Mouse (Mus musculus) central nervous system, embryonic 14 days (tissue): ENCODE results near the gene Dnah7a. TPM values are rescaled to one million over a fixed set of nuclear protein-coding genes. Genes with fewer than 3 reads are reported as not detected.

Experiments used
- polyA plus RNA-seq: library from polyadenylated mRNA; depleted of rRNA; stranded (reverse); fragments of >200 nt; gene quantifications from 2 replicates; pipeline ENCODE4 v1.2.3, GENCODE M21; 2012; rRNA removed

Gene Dnah7a
- polyA plus RNA-seq = 6.7 and 7.3 TPM in 2 replicates

DNA sequence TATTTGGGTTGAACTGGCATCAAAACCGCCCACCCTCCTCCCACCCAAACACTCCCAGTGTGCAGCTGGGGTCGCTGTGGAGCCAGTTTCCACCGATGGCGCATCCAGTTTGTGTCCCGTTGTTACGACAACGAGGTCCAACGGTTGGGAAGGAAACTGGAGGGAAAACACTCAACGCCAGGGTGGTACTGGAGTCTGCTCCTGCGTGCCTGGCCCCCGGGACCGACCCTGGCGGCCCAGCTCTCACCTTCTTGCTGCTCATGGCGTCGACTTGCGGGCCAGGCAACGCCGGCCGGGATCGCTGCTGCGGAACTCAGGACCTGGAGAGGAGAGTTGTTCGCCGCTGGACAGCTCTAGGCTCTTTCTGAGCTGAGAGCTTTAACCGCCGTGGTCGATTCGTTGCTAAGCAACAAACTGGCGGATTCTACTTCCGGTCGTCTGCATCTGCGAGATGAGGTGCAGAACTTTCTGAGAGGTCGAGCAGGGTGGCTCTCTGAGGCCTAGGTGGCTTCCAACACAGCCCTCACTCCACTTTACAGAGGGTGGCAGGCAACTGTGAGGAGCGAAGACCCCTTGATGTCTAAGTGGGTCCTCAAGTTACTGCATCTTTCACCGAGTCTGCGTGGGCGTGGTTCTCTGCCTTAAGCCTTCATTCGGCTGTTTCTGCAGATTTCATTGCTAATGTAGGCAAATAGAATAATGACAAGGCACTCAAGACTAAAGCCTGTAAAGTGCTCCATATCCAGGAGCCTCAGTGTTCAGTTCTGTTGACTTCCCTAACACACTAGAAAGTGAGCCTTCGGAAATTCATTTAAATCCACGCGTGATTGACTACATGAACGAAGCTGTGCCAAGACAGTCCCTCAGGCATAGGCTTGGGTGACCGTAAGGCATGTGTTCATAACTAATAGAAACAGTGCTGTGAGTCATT, at the start of gene Dnah7a:
Dnah7a (minus strand) TSS at position 354 of the 931 bp plus-strand sequence.

DNA sequence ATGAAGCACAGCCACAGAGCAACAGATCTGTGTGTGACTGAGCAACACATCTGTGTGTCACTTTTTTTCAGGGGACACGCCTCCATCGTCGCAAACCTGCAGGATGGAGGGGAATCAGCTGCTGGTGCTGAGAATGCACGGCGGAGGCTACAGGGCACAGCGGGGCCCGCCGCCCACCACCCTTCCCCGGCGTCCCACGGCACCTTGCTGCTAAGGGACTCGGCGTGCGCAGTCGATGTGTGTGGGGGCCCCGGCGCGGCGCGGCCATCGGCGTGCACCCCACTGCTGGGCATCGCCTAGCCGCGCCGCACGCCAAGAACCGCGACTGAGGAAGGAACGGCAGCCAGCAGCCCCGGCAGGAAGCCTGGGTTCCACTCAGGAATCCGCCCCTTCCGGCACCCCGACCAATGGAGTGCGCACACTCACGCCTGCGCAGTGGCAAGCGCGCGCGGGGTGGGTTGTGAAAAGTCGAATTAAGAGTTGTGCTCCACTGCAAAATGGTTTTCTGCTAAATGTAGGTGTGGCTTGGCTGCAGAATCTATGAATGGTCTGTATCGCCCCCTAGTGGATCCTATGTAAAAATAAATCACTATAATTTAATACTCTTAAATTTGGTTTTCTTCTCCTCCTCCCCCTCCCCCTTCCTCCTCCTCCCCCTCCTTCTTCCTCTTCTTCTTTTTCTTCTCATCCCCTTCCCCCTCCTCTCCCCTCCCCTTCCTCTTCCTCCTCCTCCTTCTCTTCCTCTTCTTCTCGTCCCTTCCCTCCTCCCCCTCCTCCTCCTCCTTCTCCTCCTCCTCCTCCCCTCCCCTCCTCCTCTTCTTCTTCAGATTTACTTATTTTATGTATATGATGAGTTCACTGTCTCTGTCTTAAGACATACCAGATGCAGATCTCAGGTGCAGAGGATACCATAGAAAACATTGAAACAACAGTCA, 354.0 kb downstream of the Dnah7a start, which contains the start of the genes Asdurf, Gm28551 and Asnsd1:
Asdurf (minus strand) TSS at position 293 of the 935 bp plus-strand sequence.
Gm28551 (minus strand) TSS at position 341 of the 935 bp plus-strand sequence.
Asnsd1 (minus strand) TSS at position 426 of the 935 bp plus-strand sequence.

Other genes starting within 250 kb of the Dnah7a start
- gene Stk17b, start 78.4 kb upstream of the Dnah7a start, polyA plus RNA-seq = 2.9 and 3.0 TPM in 2 replicates